Mouse (Mus musculus) lung, adult 2 months (tissue): ENCODE measurements around the gene Cga.

Experiments used
- CTCF ChIP-seq: fragments of 200-500 bp; IDR thresholded peaks from 2 replicates; pipeline ENCODE4 v1.5.1; 2011; ENCODE audit warnings: mild to moderate bottlenecking, low read length, control low read depth; ENCODE audit not compliant: insufficient read depth
- POLR2A ChIP-seq: fragments of 200-500 bp; IDR thresholded peaks from 2 replicates; pipeline ENCODE4 v1.6.1; 2011; ENCODE audit warnings: low read depth, mild to moderate bottlenecking, control low read depth, low read length, borderline replicate concordance; ENCODE audit errors: extremely low read depth

DNA sequence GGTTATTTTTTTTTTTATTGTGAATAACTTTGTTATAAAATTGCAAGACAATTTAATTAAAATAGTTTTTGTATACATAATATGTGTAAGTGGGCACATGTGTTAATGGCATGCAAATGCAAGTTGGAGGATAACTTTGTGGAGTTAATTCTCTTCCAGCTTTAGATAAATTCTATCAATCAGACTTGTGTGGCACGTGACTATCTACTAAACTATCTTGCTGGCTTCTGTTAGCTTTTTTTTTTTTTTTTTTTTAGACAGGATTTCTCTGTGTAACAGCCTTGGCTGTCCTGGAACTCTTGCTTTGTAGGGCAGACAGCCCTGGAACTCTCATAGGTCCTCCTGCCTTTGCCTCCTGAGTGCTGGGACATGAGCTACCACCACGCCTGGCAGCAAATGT lies 4.9 kb downstream of the Cga start:
- TF ChIP-seq CTCF = no peak
- TF ChIP-seq POLR2A = no peak
